Mouse (Mus musculus) hindbrain, embryonic 16.5 days (tissue): ENCODE data around the gene Ccdc191. TPM values are rescaled to one million over a fixed set of nuclear protein-coding genes. Genes with fewer than 3 reads are reported as not detected.

Experiments
- ATAC-seq: fragments of 200-750 bp; cut with Nextera tagmentation; 2 replicates; pipeline ENCODE4 v1.8.0; 2017; ENCODE audit warnings: moderate TSS enrichment, moderate library complexity
- H3K27ac ChIP-seq: fragments of 300-500 bp; sonication (generic); 2 replicates; pipeline ENCODE4 v1.5.1; 2014; ENCODE audit warnings: low read depth, mild to moderate bottlenecking, control low read depth, low read length, moderate library complexity
- H3K27me3 ChIP-seq: fragments of 300-500 bp; sonication (generic); replicated peaks from 2 replicates; pipeline ENCODE4 v1.6.1; 2014; ENCODE audit warnings: low read length; ENCODE audit not compliant: control insufficient read depth, insufficient read depth
- H3K36me3 ChIP-seq: fragments of 300-500 bp; sonication (generic); 2 replicates; pipeline ENCODE4 v1.6.1; 2014; ENCODE audit warnings: mild to moderate bottlenecking, low read length, moderate library complexity, mixed read lengths; ENCODE audit not compliant: control insufficient read depth, insufficient read depth
- H3K4me1 ChIP-seq: fragments of 300-500 bp; sonication (generic); 2 replicates; pipeline ENCODE4 v1.6.1; 2014; ENCODE audit warnings: low read depth, low read length; ENCODE audit not compliant: control insufficient read depth, insufficient read depth
- H3K4me2 ChIP-seq: fragments of 300-500 bp; sonication (generic); 2 replicates; pipeline ENCODE4 v1.6.1; 2014; ENCODE audit warnings: mild to moderate bottlenecking, low read length, control low read depth, moderate library complexity
- H3K4me3 ChIP-seq: fragments of 300-500 bp; sonication (generic); 2 replicates; pipeline ENCODE4 v1.5.1; 2014; ENCODE audit warnings: mild to moderate bottlenecking, low read length, control low read depth, moderate library complexity
- H3K9ac ChIP-seq: fragments of 300-500 bp; sonication (generic); 2 replicates; pipeline ENCODE4 v1.6.1; 2014; ENCODE audit warnings: low read depth, mild to moderate bottlenecking, control low read depth, low read length, moderate library complexity
- H3K9me3 ChIP-seq: fragments of 300-500 bp; sonication (generic); 2 replicates; pipeline ENCODE4 v1.6.1; 2014; ENCODE audit warnings: mild to moderate bottlenecking, low read length, moderate library complexity; ENCODE audit not compliant: control insufficient read depth
- WGBS: fragments of 180-500 bp; shearing (Covaris S2); extraction: QIAGEN DNeasy Blood & Tissue Kit; methylation state at CpG from one replicate; pipeline ENCODE4 v1.1.7; 2014; 5-methylcytosine and 5-hydroxymethylcytosine counted together
- polyA plus RNA-seq: library from polyadenylated mRNA; unstranded; fragments of >200 nt; fragmentation: Nextera tagmentation; extraction: Ambion mirVana; gene quantifications from 2 replicates; pipeline ENCODE4 v1.2.1, GENCODE M21; 2015

Gene Ccdc191
- polyA plus RNA-seq, 1 experiment from 2014 or later, result 8.9 TPM

DNA sequence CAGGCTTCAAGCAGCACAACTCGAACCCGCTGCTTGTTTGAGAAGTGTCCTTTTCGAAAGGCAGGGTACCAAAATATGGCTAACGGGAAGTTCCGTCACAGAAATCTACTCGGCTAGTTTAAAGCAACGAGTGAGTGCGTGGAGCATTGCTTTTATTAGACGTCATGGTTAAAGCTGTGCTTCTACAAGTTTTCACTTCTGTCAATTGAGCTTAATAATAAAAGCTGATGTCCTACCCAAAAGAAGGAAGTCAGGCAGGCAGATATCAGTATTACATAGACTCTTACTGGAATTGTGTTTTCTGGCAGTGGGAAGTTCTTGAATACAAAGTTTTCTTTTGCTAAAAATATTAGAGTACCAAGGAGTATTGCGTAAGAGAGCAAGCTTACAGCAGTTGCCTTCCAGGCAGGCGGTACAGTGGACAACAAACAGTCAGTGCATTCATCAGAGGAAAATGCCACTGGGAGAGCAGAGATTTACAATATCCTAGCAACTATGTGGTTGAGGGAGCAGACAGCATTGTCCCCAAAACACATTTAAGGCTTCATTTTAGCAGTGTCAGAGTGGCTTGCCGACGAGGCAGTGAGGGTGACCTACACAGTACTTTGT is 76.3 kb downstream of the Ccdc191 start:
- Histone ChIP-seq H3K9ac (no peak overlapping the region), H3K36me3 (peaks cover 9% of the 10 kb centered on the region), H3K27me3 (no peaks in the 10 kb centered on the region), H3K9me3 (no peaks in the 10 kb centered on the region), H3K27ac (0 out of 2 replicates have a peak overlapping the region, but pooled peaks have one; percentile 5), H3K4me2 (no peak overlapping the region), H3K4me3 (no peak overlapping the region), H3K4me1 (peaks cover 3% of the 10 kb centered on the region; the same call in 1 of the 2 replicates)
- peak; percentile 88 for ATAC-seq
- 66% methylated on average over 13 of the region's 13 CpGs for WGBS

- Histone ChIP-seq H3K9me3 (no peaks in the 10 kb centered on the region), H3K4me1 (no peaks in the 10 kb centered on the region), H3K27me3 (no peaks in the 10 kb centered on the region), H3K4me2 (no peak overlapping the region), H3K9ac (no peak overlapping the region), H3K27ac (no peak overlapping the region), H3K36me3 (peaks cover 11% of the 10 kb centered on the region), H3K4me3 (no peak overlapping the region)
- no peak for ATAC-seq
- WGBS, result 93% methylated on average over 3 of the region's 3 CpGs
Measured at GRCm38 (mm10) chr16:43970426-43970825, 80.8 kb downstream of the Ccdc191 start.

- Histone ChIP-seq H3K27me3 (no peaks in the 10 kb centered on the region), H3K4me2 (no peak overlapping the region), H3K9ac (no peak overlapping the region), H3K36me3 (peaks cover 11% of the 10 kb centered on the region), H3K9me3 (no peaks in the 10 kb centered on the region), H3K4me3 (no peak overlapping the region), H3K27ac (no peak overlapping the region), H3K4me1 (no peaks in the 10 kb centered on the region)
- ATAC-seq, result no peak
- WGBS, result 95% methylated on average over 11 of the region's 11 CpGs
Measured at GRCm38 (mm10) chr16:43971189-43971588, 81.6 kb downstream of the Ccdc191 start.

GRCm38 (mm10) chr16:43971741-43972140 is 82.1 kb downstream of the Ccdc191 start:
- Histone ChIP-seq H3K4me3 (no peak overlapping the region), H3K9me3 (no peaks in the 10 kb centered on the region), H3K27me3 (no peaks in the 10 kb centered on the region), H3K36me3 (peaks cover 11% of the 10 kb centered on the region), H3K4me1 (no peaks in the 10 kb centered on the region), H3K27ac (no peak overlapping the region), H3K9ac (no peak overlapping the region), H3K4me2 (no peak overlapping the region)
- 93% methylated on average over 9 of the region's 9 CpGs for WGBS
- no peak for ATAC-seq

GRCm38 (mm10) chr16:43972391-43972790 is 82.8 kb downstream of the Ccdc191 start:
- Histone ChIP-seq H3K27ac (no peak overlapping the region), H3K4me3 (no peak overlapping the region), H3K9me3 (no peaks in the 10 kb centered on the region), H3K27me3 (no peaks in the 10 kb centered on the region), H3K4me2 (no peak overlapping the region), H3K4me1 (no peaks in the 10 kb centered on the region), H3K9ac (no peak overlapping the region), H3K36me3 (peaks cover 11% of the 10 kb centered on the region)
- WGBS, result 93% methylated on average over 2 of the region's 2 CpGs
- no peak for ATAC-seq

GRCm38 (mm10) chr16:43973147-43973546 is 83.5 kb downstream of the Ccdc191 start:
- Histone ChIP-seq H3K9ac (no peak overlapping the region), H3K36me3 (peaks cover 11% of the 10 kb centered on the region), H3K4me3 (no peak overlapping the region), H3K27ac (no peak overlapping the region), H3K27me3 (no peaks in the 10 kb centered on the region), H3K9me3 (no peaks in the 10 kb centered on the region), H3K4me2 (no peak overlapping the region), H3K4me1 (no peaks in the 10 kb centered on the region)
- no peak for ATAC-seq
- WGBS, result 96% methylated on average over 11 of the region's 11 CpGs

GRCm38 (mm10) chr16:43973606-43974220 is 84.1 kb downstream of the Ccdc191 start:
- no peak overlapping the region for H3K4me2 ChIP-seq
- no peak overlapping the region for H3K9ac ChIP-seq
- peaks cover 7% of the 10 kb centered on the region for H3K36me3 ChIP-seq
- no peak overlapping the region for H3K27ac ChIP-seq
- H3K27me3 ChIP-seq, result no peaks in the 10 kb centered on the region
- 82% methylated on average over 22 of the region's 22 CpGs for WGBS
- 0 out of 2 replicates have a peak, but pooled peaks cover 3% of the 10 kb centered on the region for H3K4me1 ChIP-seq
- ATAC-seq, result no peak
- no peaks in the 10 kb centered on the region for H3K9me3 ChIP-seq
- H3K4me3 ChIP-seq, result no peak overlapping the region

GRCm38 (mm10) chr16:43979010-43979327 is 89.4 kb downstream of the Ccdc191 start:
- no peak; the same call in 1 of the 2 replicates for ATAC-seq
- no peaks in the 10 kb centered on the region for H3K9me3 ChIP-seq
- no peaks in the 10 kb centered on the region for H3K36me3 ChIP-seq
- no peak overlapping the region for H3K27ac ChIP-seq
- 14% methylated on average over 7 of the region's 7 CpGs for WGBS
- H3K4me3 ChIP-seq, result peak overlapping the region; percentile 78
- no peaks in the 10 kb centered on the region for H3K27me3 ChIP-seq
- peak overlapping the region; percentile 98 for H3K4me2 ChIP-seq
- peaks cover 6% of the 10 kb centered on the region; the same call in 1 of the 2 replicates for H3K4me1 ChIP-seq
- peak overlapping the region; percentile 74 for H3K9ac ChIP-seq

DNA sequence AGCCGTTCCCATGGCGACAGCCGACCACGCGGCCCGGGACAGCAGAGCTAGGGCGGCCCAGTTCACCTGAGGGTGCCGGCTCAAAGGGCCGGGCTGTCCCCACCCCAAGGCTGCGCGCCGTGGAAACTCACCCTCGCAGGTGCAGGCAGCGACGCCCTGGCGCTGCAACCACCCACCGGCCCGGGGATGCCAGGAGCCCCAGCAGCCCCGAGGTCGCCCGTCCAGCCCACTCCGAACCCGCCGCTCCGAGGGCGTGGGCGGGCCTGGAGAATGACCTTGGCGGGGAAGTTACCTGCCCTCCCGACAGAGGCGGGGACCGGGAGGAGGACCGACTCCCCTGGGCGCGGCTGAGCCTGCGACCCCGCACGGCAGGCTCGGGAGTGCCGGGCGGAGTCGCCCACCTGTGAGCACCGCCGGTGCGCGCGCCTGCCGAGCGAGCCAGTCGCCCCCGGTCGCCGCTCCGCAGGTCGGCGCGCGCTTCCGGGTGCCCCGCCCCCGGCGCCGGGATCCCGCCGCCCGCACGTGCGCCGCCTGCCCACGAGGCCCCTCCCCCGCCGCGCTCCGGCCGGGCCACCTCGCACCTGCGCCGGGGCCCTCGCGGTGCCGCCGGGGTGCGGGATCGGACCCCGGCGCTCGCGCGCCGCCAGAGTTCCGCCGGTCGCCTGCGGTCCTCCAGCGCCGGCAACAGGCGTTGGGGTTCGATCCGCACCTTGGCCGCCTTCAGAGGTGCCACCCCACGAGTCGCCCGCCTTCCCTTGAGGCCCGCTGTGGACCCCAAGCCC is 89.9 kb downstream of the Ccdc191 start, which contains the start of gene Zdhhc23:
Gene Zdhhc23, minus strand, starts transcription at position 464 of the 782 bp plus-strand sequence.
- H3K27ac ChIP-seq, result no peak within 1 kb of the TSS
- ATAC-seq, result peak; percentile 83
- peak within 1 kb of the TSS; percentile 98 for H3K4me2 ChIP-seq
- H3K4me3 ChIP-seq, result peak within 1 kb of the TSS; percentile 78
- no peaks in the 10 kb centered on the region for H3K9me3 ChIP-seq
- H3K9ac ChIP-seq, result peak within 1 kb of the TSS; percentile 74
- no peaks in the 10 kb centered on the region for H3K27me3 ChIP-seq
- under 1% methylated on average over 63 of the region's 103 CpGs for WGBS
- no peaks in the 10 kb centered on the region for H3K36me3 ChIP-seq
- H3K4me1 ChIP-seq, result peaks cover 6% of the 10 kb centered on the region; the same call in 1 of the 2 replicates
